8 mouse cellular contexts compared by ENCODE assay signal in the genomic region with DNA sequence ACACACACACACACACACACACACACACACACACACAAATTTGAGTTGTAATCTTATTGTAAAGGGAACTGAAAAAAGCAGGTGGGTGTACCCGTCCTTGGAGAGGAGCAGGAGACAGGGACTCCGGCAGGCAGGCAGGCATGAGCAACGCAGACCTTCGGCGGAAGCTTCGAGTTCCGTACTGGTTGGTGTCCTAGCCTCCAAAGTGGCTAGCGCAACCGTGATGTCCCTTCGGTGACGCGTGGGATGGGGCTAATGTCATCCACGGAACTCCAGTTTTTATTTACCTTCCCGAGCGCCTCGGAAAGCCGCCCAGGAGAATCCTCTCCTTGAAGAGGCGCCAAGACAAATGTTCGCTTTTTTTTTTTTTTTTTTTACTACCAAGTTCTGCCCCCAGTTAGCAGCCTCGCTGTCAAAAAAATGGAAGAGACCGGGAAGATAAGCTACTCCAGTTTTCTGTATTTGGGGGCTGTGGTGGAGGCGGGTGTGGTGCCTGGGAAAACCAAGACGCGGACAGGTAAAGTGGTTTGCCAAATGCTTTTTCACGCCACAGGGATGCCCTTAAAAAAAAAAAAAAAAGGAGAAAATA. TPM values are rescaled to one million over a fixed set of nuclear protein-coding genes. Genes with fewer than 3 reads are reported as not detected.
DNase-seq lines count a peak whose midpoint lies in the region; ATAC-seq and TF ChIP-seq lines count a peak whose summit lies in the region.

No protein-coding gene starts in this region.

- no peaks in the 10 kb centered on the region for H3K9me3 ChIP-seq in CH12.LX (replicated peaks; ENCODE audit: low read length)
- no peaks in the 10 kb centered on the region for H3K9me3 ChIP-seq in forebrain, embryonic 10.5 days
- no peaks in the 10 kb centered on the region for H3K9me3 ChIP-seq in limb, embryonic 11.5 days (ENCODE audit: control insufficient read depth, low read length)
- no peaks in the 10 kb centered on the region for H3K9me3 ChIP-seq in neural tube, embryonic 13.5 days

- WGBS in heart, adult 2 months: under 1% methylated on average over 25 of the region's 25 CpGs
- WGBS in forebrain, embryonic 10.5 days: 2% methylated on average over 25 of the region's 25 CpGs
- WGBS in limb, embryonic 11.5 days: 2% methylated on average over 25 of the region's 25 CpGs
- WGBS in neural tube, embryonic 13.5 days: 2% methylated on average over 25 of the region's 25 CpGs

- in situ Hi-C loops in CH12.LX (cut with MboI; ENCODE audit: low pct_ligation_motif_present, low pct_unique_long_range_greater_than_20kb, low sequenced_read_pairs): loop anchor here (5.0 to 10.0 kb wide), 2 partner anchors 65 to 92 kb away; partner anchors contain the start of gene Med24

- no peak for TF ChIP-seq CTCF in heart, adult 2 months (IDR thresholded peaks at IDR 0.05)
- no peak for TF ChIP-seq CTCF in CH12.LX (conservative IDR thresholded peaks at IDR 0.05 in 1 of 2, IDR thresholded peaks at IDR 0.05 in 1 of 2; ENCODE audit: low read depth in 2 of 2, low read length in 2 of 2)

- intact Hi-C loops in heart, adult 2 months (cut with DNase I): no loop called here

- H3K27ac ChIP-seq in heart, adult 2 months: peak overlapping the region; percentile 99
- peak overlapping the region; percentile 21; the same call in 1 of the 2 replicates for H3K27ac ChIP-seq in CH12.LX (ENCODE audit: insufficient read depth, low read depth)
- H3K27ac ChIP-seq in forebrain, embryonic 10.5 days: peak overlapping the region; percentile 86
- peak overlapping the region; percentile 42; the same call in 1 of the 2 replicates for H3K27ac ChIP-seq in limb, embryonic 11.5 days (replicated peaks; ENCODE audit: low read depth, low read length)
- H3K27ac ChIP-seq in neural tube, embryonic 13.5 days (replicated peaks): peak overlapping the region; percentile 46; the same call in 1 of the 2 replicates

- peak overlapping the region; percentile 65 for H3K9ac ChIP-seq in heart, adult 2 months (ENCODE audit: low read depth, low read length)
- H3K9ac ChIP-seq in CH12.LX (ENCODE audit: insufficient read depth, low read depth): peak overlapping the region; percentile 81
- peak overlapping the region; percentile 63 for H3K9ac ChIP-seq in limb, embryonic 11.5 days (ENCODE audit: low read length)
- H3K9ac ChIP-seq in neural tube, embryonic 13.5 days: peak overlapping the region; percentile 60

- H3K4me3 ChIP-seq in heart, adult 2 months: peak overlapping the region; percentile 61
- H3K4me3 ChIP-seq in CH12.LX (replicated peaks in 1 of 3; ENCODE audit: low read depth in 2 of 3, low read length in 2 of 3, poor library complexity in 1 of 3): peak overlapping the region; percentile 66 to 78 (median 72)
- peak overlapping the region; percentile 61 for H3K4me3 ChIP-seq in forebrain, embryonic 10.5 days
- H3K4me3 ChIP-seq in limb, embryonic 11.5 days (ENCODE audit: low read depth, low read length): peak overlapping the region; percentile 48
- peak overlapping the region; percentile 44 for H3K4me3 ChIP-seq in neural tube, embryonic 13.5 days

- no peak for TF ChIP-seq EP300 in heart, adult 2 months (IDR thresholded peaks at IDR 0.05; ENCODE audit: insufficient read depth, low read depth, low read length)
- no peak; the same call in none of the 2 replicates for TF ChIP-seq EP300 in CH12.LX (IDR thresholded peaks at IDR 0.05; ENCODE audit: low read length)

- no peak for TF ChIP-seq RAD21 in CH12.LX (IDR thresholded peaks at IDR 0.05; ENCODE audit: low read depth, low read length)

- no peaks in the 10 kb centered on the region for H3K27me3 ChIP-seq in heart, adult 2 months (ENCODE audit: control insufficient read depth, insufficient read depth, low read length)
- peaks cover 9% of the 10 kb centered on the region for H3K27me3 ChIP-seq in CH12.LX (replicated peaks)
- H3K27me3 ChIP-seq in forebrain, embryonic 10.5 days (ENCODE audit: poor library complexity, severe bottlenecking): peaks cover 13% of the 10 kb centered on the region
- H3K27me3 ChIP-seq in limb, embryonic 11.5 days (ENCODE audit: control insufficient read depth, insufficient read depth, low read length): no peaks in the 10 kb centered on the region
- no peaks in the 10 kb centered on the region for H3K27me3 ChIP-seq in neural tube, embryonic 13.5 days

- ATAC-seq in limb, embryonic 11.5 days (ENCODE audit: insufficient number of reproducible peaks, low FRiP score, low TSS enrichment, low read depth): no peak
- ATAC-seq in neural tube, embryonic 13.5 days (ENCODE audit: low read depth): no peak

- H3K4me2 ChIP-seq in CH12.LX (ENCODE audit: insufficient read depth, low read depth, poor library complexity, severe bottlenecking): peak overlapping the region; percentile 94
- H3K4me2 ChIP-seq in limb, embryonic 11.5 days (ENCODE audit: low read depth, severe bottlenecking): peak overlapping the region; percentile 89
- peak overlapping the region; percentile 88 for H3K4me2 ChIP-seq in neural tube, embryonic 13.5 days

- no peaks in the 10 kb centered on the region for H3K79me2 ChIP-seq in heart, adult 2 months (replicated peaks; ENCODE audit: control insufficient read depth, insufficient read depth, low read length)
- H3K79me2 ChIP-seq in CH12.LX (replicated peaks; ENCODE audit: control insufficient read depth, extremely low read depth, insufficient read depth, poor library complexity, severe bottlenecking): 0 out of 2 replicates have a peak, but pooled peaks cover 3% of the 10 kb centered on the region

- DNase-seq in heart, adult 2 months: no peak
- no peak for DNase-seq in heart, adult 18-20 months
- no peak for DNase-seq in CH12.LX (ENCODE audit: extremely low read depth)
- DNase-seq in forebrain, embryonic 10.5 days (ENCODE audit: extremely low spot score, low spot score): no peak
- peak; percentile 46 for DNase-seq in limb, embryonic 11.5 days (ENCODE audit: low spot score)
- DNase-seq in B cell, adult 2 months: no peak
- no peak for DNase-seq in cerebellum, postnatal 25 days

- peaks cover 5% of the 10 kb centered on the region; the same call in 1 of the 2 replicates for H3K36me3 ChIP-seq in heart, adult 2 months (ENCODE audit: control insufficient read depth, insufficient read depth, low read length)
- H3K36me3 ChIP-seq in CH12.LX (replicated peaks in 1 of 2; ENCODE audit: control insufficient read depth in 1 of 2, insufficient read depth in 1 of 2, low read length in 1 of 2): peaks cover 0 to 2% of the 10 kb centered on the region in 2 experiments
- no peaks in the 10 kb centered on the region for H3K36me3 ChIP-seq in forebrain, embryonic 10.5 days (replicated peaks)
- no peaks in the 10 kb centered on the region for H3K36me3 ChIP-seq in limb, embryonic 11.5 days (ENCODE audit: control insufficient read depth, insufficient read depth, low read length)
- H3K36me3 ChIP-seq in neural tube, embryonic 13.5 days: no peaks in the 10 kb centered on the region

- dilution Hi-C loops in CH12.LX (cut with MboI; ENCODE audit: extremely low pct_ligation_motif_present, extremely low pct_unique_long_range_greater_than_20kb, low sequenced_read_pairs): no loop called here

- peaks cover 26% of the 10 kb centered on the region for H3K4me1 ChIP-seq in heart, adult 2 months (ENCODE audit: control insufficient read depth, insufficient read depth, low read length)
- H3K4me1 ChIP-seq in CH12.LX (ENCODE audit: control insufficient read depth in 1 of 2, insufficient read depth in 2 of 2): peaks cover 2 to 66% of the 10 kb centered on the region in 2 experiments
- H3K4me1 ChIP-seq in forebrain, embryonic 10.5 days: peaks cover 74% of the 10 kb centered on the region
- H3K4me1 ChIP-seq in limb, embryonic 11.5 days (ENCODE audit: control insufficient read depth, insufficient read depth, low read length): peaks cover 35% of the 10 kb centered on the region
- peaks cover 66% of the 10 kb centered on the region for H3K4me1 ChIP-seq in neural tube, embryonic 13.5 days (replicated peaks)

- TF ChIP-seq POLR2A in heart, adult 2 months (IDR thresholded peaks at IDR 0.05; ENCODE audit: insufficient read depth, low read depth, low read length): no peak
- TF ChIP-seq POLR2A in CH12.LX (IDR thresholded peaks at IDR 0.05; ENCODE audit: low read depth, low read length): peak; percentile 48

RNA-seq across cellular contexts. Expression of gene Msl1, which starts 6.0 kb away (rescaled TPM):
- total RNA-seq in heart, adult 2 months (2021): 10 to 100 TPM; 68.9 to 75.3 TPM
- polyA plus RNA-seq in heart, adult 2 months (2012; rRNA removed): 21.9 and 44.4 TPM in 2 replicates
- total RNA-seq in heart, adult 18-20 months (2021): 10 to 100 TPM; 71.7 to 73.3 TPM
- 27.3 and 30.7 TPM in 2 replicates for total RNA-seq in CH12.LX (2012; rRNA removed)
- 25.9 and 26.4 TPM in 2 replicates for total RNA-seq in CH12.LX (2014; rRNA removed)
- polyA plus RNA-seq in CH12.LX (2012; ENCODE audit: insufficient read length, low read depth): 57.1 and 58.1 TPM in 2 replicates
- 22.9 and 24.1 TPM in 2 replicates for polyA plus RNA-seq in forebrain, embryonic 10.5 days (2016; fragmentation: Nextera tagmentation; extraction: Ambion mirVana)
- polyA plus RNA-seq in limb, embryonic 11.5 days (2014; fragmentation: Nextera tagmentation; extraction: Ambion mirVana): 24.6 and 25.6 TPM in 2 replicates
- polyA plus RNA-seq in neural tube, embryonic 13.5 days (2015; fragmentation: Nextera tagmentation; extraction: Ambion mirVana): 31.5 and 33.2 TPM in 2 replicates

RNA-seq across cellular contexts. Expression of gene Nr1d1, which starts 14.2 kb away (rescaled TPM):
- total RNA-seq in heart, adult 2 months (2021): 100 to 1,000 TPM in 1 of 2 experiments, 10 to 100 TPM in 1; 35.5 to 111 TPM
- polyA plus RNA-seq in heart, adult 2 months (2012; rRNA removed): 190 and 208 TPM in 2 replicates
- total RNA-seq in heart, adult 18-20 months (2021): 10 to 100 TPM; 54.2 to 67.6 TPM
- total RNA-seq in CH12.LX (2012; rRNA removed): 0.21 and 0.25 TPM in 2 replicates
- total RNA-seq in CH12.LX (2014; rRNA removed): 0.17 and 0.39 TPM in 2 replicates
- polyA plus RNA-seq in CH12.LX (2012; ENCODE audit: insufficient read length, low read depth): 0.95 and 1.4 TPM in 2 replicates
- polyA plus RNA-seq in forebrain, embryonic 10.5 days (2016; fragmentation: Nextera tagmentation; extraction: Ambion mirVana): 1.5 TPM in 2 replicates
- 1.0 and 1.1 TPM in 2 replicates for polyA plus RNA-seq in limb, embryonic 11.5 days (2014; fragmentation: Nextera tagmentation; extraction: Ambion mirVana)
- polyA plus RNA-seq in neural tube, embryonic 13.5 days (2015; fragmentation: Nextera tagmentation; extraction: Ambion mirVana): 3.4 and 3.6 TPM in 2 replicates

RNA-seq across cellular contexts. Expression of gene Casc3, which starts 15.4 kb away (rescaled TPM):
- 10 to 100 TPM; 18.7 to 20.7 TPM for total RNA-seq in heart, adult 2 months (2021)
- 17.5 and 25.2 TPM in 2 replicates for polyA plus RNA-seq in heart, adult 2 months (2012; rRNA removed)
- 10 to 100 TPM; 17.2 to 19.3 TPM for total RNA-seq in heart, adult 18-20 months (2021)
- 16.7 and 18.3 TPM in 2 replicates for total RNA-seq in CH12.LX (2012; rRNA removed)
- 14.4 and 14.7 TPM in 2 replicates for total RNA-seq in CH12.LX (2014; rRNA removed)
- 71.7 and 93.0 TPM in 2 replicates for polyA plus RNA-seq in CH12.LX (2012; ENCODE audit: insufficient read length, low read depth)
- 45.7 and 49.7 TPM in 2 replicates for polyA plus RNA-seq in forebrain, embryonic 10.5 days (2016; fragmentation: Nextera tagmentation; extraction: Ambion mirVana)
- 44.9 and 51.1 TPM in 2 replicates for polyA plus RNA-seq in limb, embryonic 11.5 days (2014; fragmentation: Nextera tagmentation; extraction: Ambion mirVana)
- 55.1 and 57.7 TPM in 2 replicates for polyA plus RNA-seq in neural tube, embryonic 13.5 days (2015; fragmentation: Nextera tagmentation; extraction: Ambion mirVana)

RNA-seq across cellular contexts. Expression of gene Rapgefl1, which starts 47.3 kb away (rescaled TPM):
- total RNA-seq in heart, adult 2 months (2021): under 1 TPM; 0.50 to 0.77 TPM
- 2.8 and 3.0 TPM in 2 replicates for polyA plus RNA-seq in heart, adult 2 months (2012; rRNA removed)
- total RNA-seq in heart, adult 18-20 months (2021): under 1 TPM; 0.72 to 0.82 TPM
- total RNA-seq in CH12.LX (2012; rRNA removed): 0.04 and 0.08 TPM in 2 replicates
- total RNA-seq in CH12.LX (2014; rRNA removed): 0.11 TPM in 1 of 2 replicates, not detected in the other
- 0.25 and 0.29 TPM in 2 replicates for polyA plus RNA-seq in CH12.LX (2012; ENCODE audit: insufficient read length, low read depth)
- 1.00 and 1.2 TPM in 2 replicates for polyA plus RNA-seq in forebrain, embryonic 10.5 days (2016; fragmentation: Nextera tagmentation; extraction: Ambion mirVana)
- 2.2 and 2.8 TPM in 2 replicates for polyA plus RNA-seq in limb, embryonic 11.5 days (2014; fragmentation: Nextera tagmentation; extraction: Ambion mirVana)
- 5.6 and 6.7 TPM in 2 replicates for polyA plus RNA-seq in neural tube, embryonic 13.5 days (2015; fragmentation: Nextera tagmentation; extraction: Ambion mirVana)

RNA-seq across cellular contexts. Expression of gene Thra, which starts 48.9 kb away (rescaled TPM):
- total RNA-seq in heart, adult 2 months (2021): 100 to 1,000 TPM; 103 to 105 TPM
- polyA plus RNA-seq in heart, adult 2 months (2012; rRNA removed): 89.4 and 104 TPM in 2 replicates
- total RNA-seq in heart, adult 18-20 months (2021): 100 to 1,000 TPM in 1 of 2 experiments, 10 to 100 TPM in 1; 99.7 to 103 TPM
- total RNA-seq in CH12.LX (2012; rRNA removed) (2.5 and 3.9 TPM in 2 replicates), CH12.LX (2014; rRNA removed) (0.81 and 1.1 TPM in 2 replicates)
- 3.8 and 4.3 TPM in 2 replicates for polyA plus RNA-seq in CH12.LX (2012; ENCODE audit: insufficient read length, low read depth)
- 9.5 and 10.9 TPM in 2 replicates for polyA plus RNA-seq in forebrain, embryonic 10.5 days (2016; fragmentation: Nextera tagmentation; extraction: Ambion mirVana)
- 16.5 and 17.7 TPM in 2 replicates for polyA plus RNA-seq in limb, embryonic 11.5 days (2014; fragmentation: Nextera tagmentation; extraction: Ambion mirVana)
- polyA plus RNA-seq in neural tube, embryonic 13.5 days (2015; fragmentation: Nextera tagmentation; extraction: Ambion mirVana): 89.5 and 94.4 TPM in 2 replicates

Comparison
In these comparisons a context has a peak if more than half of its experiments do, and no peak if none do; other contexts are left out.
1. H3K27ac ChIP-seq: peak in every context shown above with its lines; median percentile 99 in heart, adult 2 months; 86 in forebrain, embryonic 10.5 days; 46 in neural tube, embryonic 13.5 days; 42 in limb, embryonic 11.5 days; 21 in CH12.LX.
2. RNA of gene Nr1d1, which starts 14.2 kb away (polyA plus RNA-seq): 190 to 208 TPM in heart, adult 2 months; 3.4 to 3.6 TPM in neural tube, embryonic 13.5 days, 1.5 TPM in forebrain, embryonic 10.5 days, 0.95 to 1.4 TPM in CH12.LX and 1.0 to 1.1 TPM in limb, embryonic 11.5 days; every median in the first group is over 10 times any median in the second.
3. Peak in every context shown above with its lines, with median percentiles within 50 percentile points of each other: H3K4me3 ChIP-seq, H3K9ac ChIP-seq and H3K4me2 ChIP-seq.